Mouse (Mus musculus): ENCODE measurements at regions not wholly inside any gene's neighbourhood (a gene's known extent, or its start where the extent isn't known, plus 50 kb on each side); places are given as distances from the start of the nearest gene placed in this dataset.

DNA sequence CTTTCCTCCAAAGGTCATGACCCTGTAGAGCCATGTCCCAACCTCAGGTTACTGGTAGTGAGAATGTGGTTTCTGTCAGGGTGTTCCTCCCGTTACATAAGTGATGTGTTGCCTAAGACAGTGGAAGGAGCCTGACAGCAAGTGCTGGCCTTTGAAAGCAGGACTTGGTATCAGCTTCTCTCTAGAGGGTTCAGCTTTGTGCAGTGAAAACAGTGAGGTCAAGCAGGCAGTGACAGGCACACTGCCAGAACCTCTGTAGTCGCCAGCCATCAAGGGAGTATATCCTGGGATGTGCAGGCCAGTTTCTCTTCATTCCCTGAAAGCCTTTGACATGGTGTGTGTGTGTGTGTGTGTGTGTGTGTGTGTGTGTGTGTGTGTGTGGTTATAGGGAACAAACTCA lies 278.1 kb downstream of the Vps13c start:
- no peak for TF ChIP-seq CTCF (IDR thresholded peaks at IDR 0.05; ENCODE audit: extremely low read depth, insufficient read length, insufficient replicate concordance, low read depth, low read length)
- TF ChIP-seq POLR2A (IDR thresholded peaks at IDR 0.05; ENCODE audit: low read depth, low read length) = no peak

All from small intestine, adult 2 months (tissue).